10 mouse cellular contexts compared by ENCODE assay signal in genomic region chr13:95777237-95777636, GRCm38 (mm10).
DNase-seq lines count a peak whose midpoint lies in the region; ATAC-seq and TF ChIP-seq lines count a peak whose summit lies in the region.
"Had no signal": no experiment of that assay in that cellular context is flagged by ENCODE, and none has a peak within 500 bp of the region (broad histone marks: within the 10 kb centered on the region; RNA-seq: fewer than 3 reads in every experiment).

No protein-coding gene starts in this region.

- no peaks in the 10 kb centered on the region for H3K36me3 ChIP-seq in hindbrain, postnatal 0 days (ENCODE audit: insufficient read depth, low read length)
- H3K36me3 ChIP-seq in limb, embryonic 11.5 days (ENCODE audit: control insufficient read depth, insufficient read depth, low read length), result no peaks in the 10 kb centered on the region
- H3K36me3 ChIP-seq: embryonic facial prominence, embryonic 13.5 days; midbrain, embryonic 12.5 days had no signal

- no peak overlapping the region for H3K4me2 ChIP-seq in hindbrain, postnatal 0 days (ENCODE audit: low read depth, low read length)
- H3K4me2 ChIP-seq in limb, embryonic 11.5 days (ENCODE audit: low read depth, severe bottlenecking), result no peak overlapping the region
- H3K4me2 ChIP-seq: embryonic facial prominence, embryonic 13.5 days; midbrain, embryonic 12.5 days had no signal

- H3K27me3 ChIP-seq in hindbrain, postnatal 0 days (ENCODE audit: insufficient read depth, low read length), result no peaks in the 10 kb centered on the region
- H3K27me3 ChIP-seq in limb, embryonic 11.5 days (ENCODE audit: control insufficient read depth, insufficient read depth, low read length), result no peaks in the 10 kb centered on the region
- H3K27me3 ChIP-seq: embryonic facial prominence, embryonic 13.5 days; midbrain, embryonic 12.5 days had no signal

- ATAC-seq in hindbrain, postnatal 0 days, result no peak
- no peak for ATAC-seq in limb, embryonic 11.5 days (ENCODE audit: insufficient number of reproducible peaks, low FRiP score, low TSS enrichment, low read depth)

- H3K27ac ChIP-seq in cortical plate, adult 2 months (ENCODE audit: insufficient read depth, low read length), result no peak overlapping the region
- H3K27ac ChIP-seq in hindbrain, postnatal 0 days, result no peak overlapping the region
- H3K27ac ChIP-seq in limb, embryonic 11.5 days (replicated peaks; ENCODE audit: low read depth, low read length), result no peak overlapping the region
- H3K27ac ChIP-seq: embryonic facial prominence, embryonic 13.5 days; midbrain, embryonic 12.5 days had no signal

- H3K4me1 ChIP-seq in cortical plate, adult 2 months (ENCODE audit: control insufficient read depth, insufficient read depth, low read length), result no peaks in the 10 kb centered on the region; the same call in none of the 2 replicates
- H3K4me1 ChIP-seq in hindbrain, postnatal 0 days (ENCODE audit: insufficient read depth, low read length), result no peaks in the 10 kb centered on the region; the same call in 1 of the 2 replicates
- H3K4me1 ChIP-seq in limb, embryonic 11.5 days (ENCODE audit: control insufficient read depth, insufficient read depth, low read length), result peaks cover 19% of the 10 kb centered on the region

- TF ChIP-seq CTCF in cortical plate, adult 2 months (IDR thresholded peaks at IDR 0.05; ENCODE audit: extremely low read depth, insufficient read depth, low read length), result peak; percentile 71
- TF ChIP-seq CTCF in hindbrain, postnatal 0 days (IDR thresholded peaks at IDR 0.05; ENCODE audit: low read depth), result peak; percentile 74

- H3K9ac ChIP-seq in hindbrain, postnatal 0 days (replicated peaks; ENCODE audit: low read length), result no peak overlapping the region
- no peak overlapping the region for H3K9ac ChIP-seq in limb, embryonic 11.5 days (ENCODE audit: low read length)
- H3K9ac ChIP-seq: embryonic facial prominence, embryonic 13.5 days; midbrain, embryonic 12.5 days had no signal

- H3K4me3 ChIP-seq in cortical plate, adult 2 months (ENCODE audit: insufficient read depth, low read length), result no peak overlapping the region
- no peak overlapping the region for H3K4me3 ChIP-seq in hindbrain, postnatal 0 days (ENCODE audit: low read length)
- no peak overlapping the region for H3K4me3 ChIP-seq in limb, embryonic 11.5 days (ENCODE audit: low read depth, low read length)
- H3K4me3 ChIP-seq: embryonic facial prominence, embryonic 13.5 days; midbrain, embryonic 12.5 days had no signal

- 31% methylated on average over 2 of the region's 2 CpGs for WGBS in hindbrain, postnatal 0 days
- 27% methylated on average over 2 of the region's 2 CpGs for WGBS in limb, embryonic 11.5 days

- peak; percentile 56 for DNase-seq in layer of hippocampus, adult 9-11 months
- no peak for DNase-seq in layer of hippocampus, postnatal 36 days
- DNase-seq in ZHBTc4 (ENCODE audit: low read depth, low spot score), result peak; percentile 44
- peak; percentile 74 for DNase-seq in hindbrain, postnatal 0 days (ENCODE audit: low spot score)
- peak; percentile 54 for DNase-seq in limb, embryonic 11.5 days (ENCODE audit: low spot score)
- DNase-seq in naive thymus-derived CD4-positive, alpha-beta T cell, adult 2 months (ENCODE audit: low read depth), result peak; percentile 65
- peak; percentile 72 for DNase-seq in thymus, postnatal 4 days

- no peak for TF ChIP-seq POLR2A in cortical plate, adult 2 months (IDR thresholded peaks at IDR 0.05; ENCODE audit: extremely low read depth, insufficient read depth, low read length)

- no peaks in the 10 kb centered on the region for H3K9me3 ChIP-seq in hindbrain, postnatal 0 days (ENCODE audit: low read length)
- H3K9me3 ChIP-seq in limb, embryonic 11.5 days (ENCODE audit: control insufficient read depth, low read length), result no peaks in the 10 kb centered on the region
- H3K9me3 ChIP-seq: embryonic facial prominence, embryonic 13.5 days; midbrain, embryonic 12.5 days had no signal

Comparison
In these comparisons a context has a peak if more than half of its experiments do, and no peak if none do; other contexts are left out.
1. DNase-seq: peak in layer of hippocampus, adult 9-11 months (single experiment), ZHBTc4 (single experiment), hindbrain, postnatal 0 days (single experiment), limb, embryonic 11.5 days (single experiment), naive thymus-derived CD4-positive, alpha-beta T cell, adult 2 months (single experiment) and thymus, postnatal 4 days (single experiment); none in layer of hippocampus, postnatal 36 days (0 of 2).